Comparison of ENCODE assay signal across 15 mouse cellular contexts in the genomic region with DNA sequence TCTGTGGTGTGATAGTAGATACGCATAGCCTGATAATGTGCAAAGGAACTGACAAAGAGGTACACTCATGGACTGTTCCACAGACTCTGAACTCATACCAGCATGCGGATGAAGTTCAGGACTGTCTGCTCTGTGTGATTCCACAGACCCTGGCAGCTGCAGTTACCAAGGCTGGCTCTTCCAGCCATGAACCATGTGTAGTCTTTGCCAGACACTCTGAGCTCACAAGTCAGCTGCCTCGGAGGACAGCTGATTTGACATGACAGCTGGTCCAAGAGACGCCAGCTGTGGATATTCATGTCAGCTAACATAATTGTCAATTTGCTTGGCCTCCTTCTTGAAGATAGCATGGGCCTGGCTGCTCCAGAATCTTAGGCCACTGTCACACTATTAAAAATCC. TPM values are rescaled to one million over a fixed set of nuclear protein-coding genes. Genes with fewer than 3 reads are reported as not detected.
DNase-seq lines count a peak whose midpoint lies in the region; ATAC-seq and TF ChIP-seq lines count a peak whose summit lies in the region.
"Had no signal": no experiment of that assay in that cellular context is flagged by ENCODE, and none has a peak within 500 bp of the region (broad histone marks: within the 10 kb centered on the region; RNA-seq: fewer than 3 reads in every experiment).

No protein-coding gene starts in this region.

- H3K9ac ChIP-seq in heart, adult 2 months (ENCODE audit: low read depth, low read length): no peak overlapping the region
- H3K9ac ChIP-seq in lung, postnatal 0 days (replicated peaks; ENCODE audit: low read depth): no peak overlapping the region
- H3K9ac ChIP-seq: forebrain, embryonic 15.5 days had no signal

- peaks cover 35% of the 10 kb centered on the region for H3K36me3 ChIP-seq in heart, adult 2 months (ENCODE audit: control insufficient read depth, insufficient read depth, low read length)
- no peaks in the 10 kb centered on the region for H3K36me3 ChIP-seq in heart, embryonic 10.5 days
- H3K36me3 ChIP-seq in lung, postnatal 0 days (ENCODE audit: insufficient read depth, low read length): no peaks in the 10 kb centered on the region
- H3K36me3 ChIP-seq: midbrain, embryonic 10.5 days had no signal

- peak; percentile 72 for TF ChIP-seq EP300 in heart, adult 2 months (IDR thresholded peaks at IDR 0.05; ENCODE audit: insufficient read depth, low read depth, low read length)
- TF ChIP-seq EP300 in lung, postnatal 0 days (IDR thresholded peaks at IDR 0.05): no peak

- no peaks in the 10 kb centered on the region for H3K27me3 ChIP-seq in heart, adult 2 months (ENCODE audit: control insufficient read depth, insufficient read depth, low read length)
- no peaks in the 10 kb centered on the region for H3K27me3 ChIP-seq in heart, embryonic 10.5 days (ENCODE audit: insufficient read depth, poor library complexity, severe bottlenecking)
- no peaks in the 10 kb centered on the region for H3K27me3 ChIP-seq in lung, postnatal 0 days (replicated peaks; ENCODE audit: insufficient read depth, low read length)
- H3K27me3 ChIP-seq: forebrain, embryonic 15.5 days had no signal

- peak; percentile 73; the same call in 1 of the 2 replicates for ATAC-seq in lung, postnatal 0 days
- ATAC-seq: forebrain, embryonic 15.5 days had no signal

- peak in 1 of 2 experiments; percentile 56 for DNase-seq in heart, adult 2 months
- DNase-seq in heart, embryonic 10.5 days (ENCODE audit: low spot score): no peak
- peak; percentile 31 for DNase-seq in brain, embryonic 14.5 days (ENCODE audit: low read depth)
- DNase-seq in gastrocnemius, postnatal 14 days: peak; percentile 52
- peak; percentile 34 for DNase-seq in lung, postnatal 0 days (ENCODE audit: low spot score)
- no peak for DNase-seq in urinary bladder, postnatal 36 days (ENCODE audit: low spot score in 2 of 2)
- DNase-seq in ovary, postnatal 36 days (ENCODE audit: low spot score): no peak
- no peak for DNase-seq in cerebellum, postnatal 36 days
- DNase-seq: layer of hippocampus, adult 9-11 months had no signal

- H3K79me2 ChIP-seq in heart, adult 2 months (replicated peaks; ENCODE audit: control insufficient read depth, insufficient read depth, low read length): no peaks in the 10 kb centered on the region; the same call in 1 of the 2 replicates

- no peaks in the 10 kb centered on the region for H3K9me3 ChIP-seq in heart, embryonic 10.5 days
- no peaks in the 10 kb centered on the region for H3K9me3 ChIP-seq in lung, postnatal 0 days (ENCODE audit: low read length)
- H3K9me3 ChIP-seq: forebrain, embryonic 15.5 days; midbrain, embryonic 10.5 days had no signal

- no peak overlapping the region for H3K4me2 ChIP-seq in lung, postnatal 0 days (replicated peaks; ENCODE audit: low read depth, low read length)
- H3K4me2 ChIP-seq: forebrain, embryonic 15.5 days; liver, embryonic 11.5 days had no signal

- peaks cover 2% of the 10 kb centered on the region for H3K4me1 ChIP-seq in heart, adult 2 months (ENCODE audit: control insufficient read depth, insufficient read depth, low read length)
- no peaks in the 10 kb centered on the region for H3K4me1 ChIP-seq in heart, embryonic 10.5 days
- no peaks in the 10 kb centered on the region for H3K4me1 ChIP-seq in lung, postnatal 0 days (ENCODE audit: insufficient read depth, low read depth, low read length)
- H3K4me1 ChIP-seq: forebrain, embryonic 15.5 days; midbrain, embryonic 10.5 days had no signal

- H3K27ac ChIP-seq in heart, adult 2 months: peak overlapping the region; percentile 29
- no peak overlapping the region for H3K27ac ChIP-seq in heart, embryonic 10.5 days
- no peak overlapping the region for H3K27ac ChIP-seq in lung, postnatal 0 days (ENCODE audit: low read length)
- H3K27ac ChIP-seq: forebrain, embryonic 15.5 days; midbrain, embryonic 10.5 days had no signal

- TF ChIP-seq POLR2A in heart, adult 2 months (IDR thresholded peaks at IDR 0.05; ENCODE audit: insufficient read depth, low read depth, low read length): no peak
- TF ChIP-seq POLR2A in brain, embryonic 14.5 days (IDR thresholded peaks at IDR 0.05; ENCODE audit: borderline replicate concordance, extremely low read depth, insufficient read depth, insufficient read length, poor library complexity, severe bottlenecking): no peak

- 43% methylated on average over 4 of the region's 4 CpGs for WGBS in heart, adult 2 months
- 78% methylated on average over 4 of the region's 4 CpGs for WGBS in heart, embryonic 10.5 days
- WGBS in lung, postnatal 0 days: 67% methylated on average over 4 of the region's 4 CpGs

- H3K4me3 ChIP-seq in heart, adult 2 months: no peak overlapping the region
- no peak overlapping the region for H3K4me3 ChIP-seq in heart, embryonic 10.5 days
- H3K4me3 ChIP-seq in lung, postnatal 0 days (ENCODE audit: low read depth, low read length): no peak overlapping the region
- H3K4me3 ChIP-seq: forebrain, embryonic 15.5 days; midbrain, embryonic 10.5 days had no signal

- TF ChIP-seq CTCF in heart, adult 2 months (IDR thresholded peaks at IDR 0.05): no peak
- TF ChIP-seq CTCF in brain, embryonic 14.5 days (IDR thresholded peaks at IDR 0.05; ENCODE audit: borderline replicate concordance, extremely low read depth, insufficient read depth, insufficient read length): no peak
- TF ChIP-seq CTCF in lung, postnatal 0 days (IDR thresholded peaks at IDR 0.05): no peak

- intact Hi-C loops in heart, adult 2 months (cut with DNase I): no loop called here
- intact Hi-C loops in gastrocnemius, postnatal 14 days (cut with DNase I; ENCODE audit: low total_unique reads): no loop called here

RNA-seq across cellular contexts. Expression of a gene that starts 39.1 kb away (rescaled TPM):
- not detected for total RNA-seq in heart, adult 2 months (2021)
- polyA plus RNA-seq in heart, adult 2 months (2012; rRNA removed): 0.16 TPM in 1 of 2 replicates, not detected in the other
- polyA plus RNA-seq in heart, embryonic 10.5 days (2016; fragmentation: Nextera tagmentation; extraction: Ambion mirVana): not detected in 2 replicates
- not detected in 2 replicates for polyA plus RNA-seq in brain, embryonic 14.5 days (2012; rRNA removed)
- under 1 TPM in 1 of 2 experiments, not detected in 1; 0.18 TPM for total RNA-seq in gastrocnemius, postnatal 14 days (2021)
- polyA plus RNA-seq in lung, postnatal 0 days (2015; fragmentation: Nextera tagmentation; extraction: Ambion mirVana): not detected in 2 replicates
- total RNA-seq: common myeloid progenitor, adult 5-6 weeks had no signal
- polyA plus RNA-seq: forebrain, embryonic 15.5 days; intestine, embryonic 14.5 days; liver, embryonic 11.5 days; midbrain, embryonic 10.5 days; neural tube, embryonic 14.5 days had no signal

RNA-seq across cellular contexts. Expression of a gene that starts 39.8 kb away (rescaled TPM):
- total RNA-seq in heart, adult 2 months (2021): 10 to 100 TPM; 55.2 to 55.6 TPM
- 13.7 and 21.2 TPM in 2 replicates for polyA plus RNA-seq in heart, adult 2 months (2012; rRNA removed)
- polyA plus RNA-seq in heart, embryonic 10.5 days (2016; fragmentation: Nextera tagmentation; extraction: Ambion mirVana): 3.9 and 6.6 TPM in 2 replicates
- 6.0 and 7.9 TPM in 2 replicates for polyA plus RNA-seq in brain, embryonic 14.5 days (2012; rRNA removed)
- 10 to 100 TPM; 25.5 to 27.2 TPM for total RNA-seq in gastrocnemius, postnatal 14 days (2021)
- 16.1 and 23.0 TPM in 2 replicates for polyA plus RNA-seq in lung, postnatal 0 days (2015; fragmentation: Nextera tagmentation; extraction: Ambion mirVana)
- total RNA-seq: common myeloid progenitor, adult 5-6 weeks had no signal

Comparison
In these comparisons a context has a peak if more than half of its experiments do, and no peak if none do; other contexts are left out.
1. DNase-seq: peak in brain, embryonic 14.5 days (single experiment), gastrocnemius, postnatal 14 days (single experiment) and lung, postnatal 0 days (single experiment); none in heart, embryonic 10.5 days (single experiment), urinary bladder, postnatal 36 days (0 of 2), ovary, postnatal 36 days (single experiment) and cerebellum, postnatal 36 days (0 of 2).